Mouse (Mus musculus) T-helper 1 cell (primary cell): ENCODE data around the gene Anxa6.

ENCODE experiments used
- in situ Hi-C: fragments of 300-600 bp; cut with MboI, MseI; formaldehyde crosslinking; loops from one replicate; pipeline ENCODE4 v1.15.1; 2025; ENCODE audit warnings: high pct_unique_total_duplicates

Anxa6 gene

DNA sequence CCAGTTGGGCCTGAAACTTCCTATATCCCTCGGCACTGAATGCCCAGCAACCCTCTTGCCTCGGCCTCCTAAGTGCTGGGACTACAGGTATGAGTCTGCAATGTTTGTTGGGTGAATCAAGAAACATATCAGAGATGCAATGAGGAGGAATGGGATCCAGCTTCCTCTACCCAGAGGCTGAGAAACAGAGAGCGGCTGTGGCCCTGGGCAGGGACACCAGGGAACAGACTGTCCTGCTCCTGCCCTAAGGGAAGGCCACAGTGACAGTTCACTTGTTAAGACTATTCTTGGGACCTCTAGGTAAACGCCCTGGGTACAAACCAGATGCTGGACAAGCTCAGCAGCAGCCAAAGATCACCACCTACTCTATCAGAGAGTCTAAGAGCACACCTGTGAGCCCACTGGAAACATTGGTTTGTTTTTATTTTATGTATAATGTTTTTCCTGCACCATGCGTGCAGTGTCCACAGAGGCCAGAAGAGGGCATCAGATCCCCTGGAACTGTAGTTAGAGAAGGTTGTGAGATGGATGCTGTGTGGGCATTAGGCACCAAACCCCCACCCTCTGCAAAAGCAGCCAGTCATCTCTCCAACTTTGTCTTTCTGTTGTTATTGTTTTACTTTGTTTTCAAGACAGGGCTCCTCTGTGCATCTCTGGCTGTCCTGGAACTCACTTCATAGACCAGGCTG, 101.7 kb downstream of the Anxa6 start:
- in situ Hi-C loops, result loop anchor here (5.0 kb wide), 1 partner anchor 51 kb away; no protein-coding TSS in a partner anchor

DNA sequence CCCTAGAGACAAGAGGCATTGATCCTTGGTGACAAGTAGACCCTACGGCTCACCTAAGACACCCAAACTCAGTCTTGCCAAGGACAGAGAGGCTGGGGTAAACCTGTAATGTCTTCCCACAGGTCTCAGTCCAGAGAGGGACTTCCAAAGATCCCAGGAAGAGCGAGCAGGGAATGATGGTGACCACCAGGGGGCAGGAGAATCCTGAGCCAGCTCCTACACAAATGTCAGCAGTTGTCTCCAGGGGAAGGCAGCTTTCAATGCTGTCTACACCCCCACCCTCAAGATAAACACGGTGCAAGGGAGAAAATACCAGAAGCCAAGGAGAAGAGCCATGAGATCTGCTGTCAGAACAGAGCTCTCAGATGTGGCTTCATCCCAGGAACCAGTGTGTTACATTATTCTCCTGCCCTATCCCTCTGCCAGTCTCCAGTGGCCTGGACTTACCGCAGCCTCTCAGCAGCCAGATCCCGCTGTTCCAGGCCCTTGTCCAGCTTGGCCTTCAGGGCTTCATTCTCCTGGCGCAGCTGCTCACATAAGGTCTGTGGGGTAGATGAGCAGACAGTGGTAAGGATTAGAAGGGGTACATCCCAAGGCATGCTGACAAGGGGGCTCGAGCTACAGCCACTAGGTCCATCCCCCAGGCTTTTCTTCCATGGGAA, 102.8 kb downstream of the Anxa6 start:
- in situ Hi-C loops, result loop anchor here (5.0 kb wide), 1 partner anchor 52 kb away; no protein-coding TSS in a partner anchor

DNA sequence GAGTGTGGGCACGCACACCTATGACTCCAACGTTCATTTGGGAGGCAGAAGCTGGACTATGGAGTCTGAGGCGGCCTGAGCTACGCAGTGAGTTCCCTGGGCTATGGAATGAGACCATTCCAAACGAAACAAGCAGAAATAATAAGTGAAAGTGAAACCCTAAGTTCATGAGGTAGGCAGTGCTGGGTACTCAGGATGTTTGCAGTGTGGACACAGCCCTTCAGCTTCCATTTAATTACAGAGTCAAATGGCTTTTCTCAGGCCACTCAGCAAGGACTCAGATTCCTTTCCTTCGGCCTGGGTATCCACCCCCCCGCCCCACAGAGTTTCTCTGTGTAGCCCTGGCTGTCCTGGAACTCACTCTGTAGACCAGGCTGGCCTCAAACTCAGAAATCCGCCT, 103.5 kb downstream of the Anxa6 start:
- in situ Hi-C loops, result loop anchor here (5.0 kb wide), 1 partner anchor 53 kb away; no protein-coding TSS in a partner anchor

DNA sequence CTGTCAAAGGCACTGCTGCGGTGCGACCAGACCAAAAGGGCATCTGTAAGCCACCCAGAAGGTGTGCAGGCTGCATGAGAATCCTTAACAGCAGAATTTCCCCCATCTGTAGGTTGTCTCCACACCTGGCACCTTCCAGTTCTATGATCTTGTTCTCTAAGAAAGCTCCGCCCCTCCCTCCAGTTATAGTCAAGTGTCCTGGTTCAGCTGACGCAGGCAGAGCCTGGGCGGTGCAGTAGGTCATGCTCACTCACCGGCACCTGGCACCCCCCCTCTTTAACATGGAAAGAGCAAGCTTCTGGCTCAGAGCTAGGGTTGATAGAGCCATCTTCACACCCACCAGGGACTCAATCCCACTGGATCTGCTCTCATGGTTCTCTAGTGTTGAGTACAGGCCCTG, 104.0 kb downstream of the Anxa6 start:
- in situ Hi-C loops, result no loop called here
